Mouse (Mus musculus) gastrocnemius, postnatal 25 days (tissue): ENCODE results near the gene Msl2. TPM values are rescaled to one million over a fixed set of nuclear protein-coding genes. Genes with fewer than 3 reads are reported as not detected.

Experiments
- DNase-seq: peaks from one replicate; pipeline ENCODE4 v3.0.0; 2022
- total RNA-seq, 2 experiments: library from RNA; stranded (reverse); gene quantifications; 1 replicate in 1 of 2; 2 replicates in 1 of 2; pipeline ENCODE4 v1.2.3; 2021

The Msl2 gene
- total RNA-seq, 2 experiments from 2014 or later, result 20.9 to 23.1 TPM

GRCm38 (mm10) chr9:101074332-101075021 is 576 bp downstream of the Msl2 start:
- peak; percentile 92 for DNase-seq

- no peak for DNase-seq
These were observed 1.2 kb downstream of the Msl2 start for GRCm38 (mm10) chr9:101075091-101075581.

- DNase-seq, result no peak
These were observed 1.8 kb downstream of the Msl2 start for GRCm38 (mm10) chr9:101075694-101076093.

- DNase-seq, result no peak
These were observed 2.4 kb downstream of the Msl2 start for GRCm38 (mm10) chr9:101076095-101076875.

GRCm38 (mm10) chr9:101077486-101077885 is 3.6 kb downstream of the Msl2 start:
- DNase-seq, result no peak

- no peak for DNase-seq
These were observed 4.7 kb downstream of the Msl2 start for GRCm38 (mm10) chr9:101078579-101078978.

DNA sequence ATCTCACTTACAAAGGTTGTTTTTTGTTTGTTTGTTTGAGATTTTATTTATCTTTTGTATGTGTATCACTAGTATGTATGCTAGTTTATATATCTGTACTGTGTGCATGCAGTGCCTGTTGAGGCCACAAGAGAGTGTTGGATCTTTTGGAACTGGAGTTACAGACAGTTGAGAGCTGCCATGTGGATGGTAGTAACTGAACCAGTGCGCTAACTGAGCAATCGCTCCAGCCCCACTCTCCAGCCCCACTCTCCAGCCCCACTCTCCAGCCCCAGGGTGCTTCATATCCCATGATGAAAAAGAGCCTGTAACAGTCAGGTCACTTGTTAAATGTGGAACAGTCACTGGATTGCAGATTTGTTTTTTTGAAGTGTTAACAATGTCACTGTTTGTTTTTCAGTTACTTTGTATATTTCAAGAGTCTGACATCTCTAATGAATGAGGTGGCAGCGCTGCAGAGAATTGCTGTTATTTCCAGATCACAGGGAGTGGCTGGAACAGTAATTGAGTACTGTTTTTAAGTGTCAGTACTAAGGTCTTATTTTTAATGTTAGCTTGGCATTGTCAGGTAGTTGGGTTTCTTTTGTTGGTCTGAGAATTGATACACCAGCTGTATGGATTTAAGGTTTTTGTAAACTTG is 6.3 kb downstream of the Msl2 start:
- no peak for DNase-seq

DNA sequence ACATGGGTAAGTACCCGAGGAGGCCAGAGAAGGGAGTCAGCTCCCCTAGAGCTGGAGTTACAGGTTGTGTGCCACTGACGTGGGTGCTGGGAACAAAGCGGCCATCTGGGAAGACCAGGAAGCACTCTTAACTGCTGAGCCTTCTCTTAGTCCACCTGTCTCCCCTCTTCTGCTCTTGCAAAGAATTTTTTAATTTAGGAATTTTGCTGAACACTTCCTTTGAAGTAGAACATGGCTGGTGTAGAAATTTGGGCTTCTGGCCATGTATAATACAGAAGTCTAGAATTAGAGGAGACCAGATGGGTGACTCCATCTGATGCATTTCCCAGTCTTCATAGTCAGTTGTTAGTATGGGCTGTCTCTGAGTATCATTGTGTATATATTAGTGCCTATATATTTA is 9.8 kb downstream of the Msl2 start:
- DNase-seq, result no peak

DNA sequence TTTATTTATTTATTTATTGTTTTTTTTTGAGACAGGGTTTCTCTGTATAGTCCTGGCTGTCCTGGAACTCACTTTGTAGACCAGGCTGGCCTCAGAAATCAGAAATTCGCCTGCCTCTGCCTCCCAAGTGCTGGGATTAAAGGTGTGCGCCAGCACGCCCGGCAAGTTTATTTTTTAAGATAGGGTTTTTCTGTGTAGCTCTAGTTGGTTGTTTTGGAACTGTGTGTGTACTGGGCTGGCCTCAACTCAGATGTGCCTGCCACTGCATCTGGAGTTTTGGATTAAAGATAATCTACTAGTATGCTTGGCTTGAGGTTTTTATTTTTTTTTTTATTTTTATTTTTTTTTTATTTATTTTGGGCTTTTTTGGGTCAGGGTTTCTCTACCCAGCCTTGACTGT is 21.5 kb downstream of the Msl2 start:
- DNase-seq, result no peak

DNA sequence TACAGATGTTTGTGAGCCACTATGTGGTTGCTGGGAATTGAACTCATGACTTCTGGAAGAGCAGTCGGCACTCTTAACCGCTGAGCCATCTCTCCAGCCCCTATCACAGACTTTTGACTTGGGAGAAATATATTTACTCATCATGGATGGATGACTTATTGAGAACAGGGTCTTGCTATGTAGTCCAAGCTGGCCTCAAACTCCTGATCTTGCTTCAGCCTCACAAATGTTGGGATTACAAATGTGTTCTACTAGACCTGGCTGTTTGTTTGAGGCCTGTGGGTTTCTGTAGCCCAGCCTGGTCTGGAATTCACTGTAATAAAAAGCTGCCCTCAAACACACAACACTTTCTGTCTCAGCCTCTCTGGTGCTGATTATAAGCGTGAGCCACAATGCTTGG is 22.6 kb downstream of the Msl2 start:
- DNase-seq, result no peak

DNA sequence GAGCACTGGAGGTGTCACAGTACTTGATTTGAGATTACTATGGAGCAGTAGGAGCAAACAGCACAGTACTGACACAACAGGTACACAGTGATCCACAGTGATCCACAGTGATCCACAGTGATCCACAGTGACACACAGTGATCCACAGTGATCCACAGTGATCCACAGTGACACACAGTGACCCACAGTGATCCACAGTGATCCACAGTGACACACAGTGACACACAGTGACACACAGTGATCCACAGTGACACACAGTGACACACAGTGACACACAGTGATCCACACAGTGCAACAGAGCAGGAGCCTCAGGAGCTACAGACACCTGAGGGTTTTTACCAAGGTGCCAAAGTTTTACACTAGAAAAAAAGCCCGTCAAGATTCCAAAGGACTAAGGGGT is 23.6 kb downstream of the Msl2 start:
- DNase-seq, result no peak

DNA sequence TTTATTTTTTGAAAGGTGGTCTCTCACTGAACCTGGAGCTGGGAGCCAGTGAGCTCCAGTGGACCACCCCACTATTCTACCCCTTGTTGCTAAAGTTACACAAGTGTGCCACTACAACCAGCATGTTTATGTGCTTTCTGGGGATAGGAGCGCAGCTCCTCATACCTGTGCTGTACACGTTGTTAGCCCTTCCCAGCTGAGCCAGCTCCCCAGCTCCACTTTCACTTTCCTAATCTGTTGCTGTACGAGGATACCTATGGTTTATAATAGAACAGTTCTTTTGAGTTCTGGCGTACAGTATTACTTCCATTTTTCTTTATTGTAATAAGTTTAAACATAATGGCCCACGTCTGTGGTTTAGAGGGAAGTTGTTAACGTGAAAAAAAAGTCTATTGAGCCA is 25.5 kb downstream of the Msl2 start:
- DNase-seq, result no peak

DNA sequence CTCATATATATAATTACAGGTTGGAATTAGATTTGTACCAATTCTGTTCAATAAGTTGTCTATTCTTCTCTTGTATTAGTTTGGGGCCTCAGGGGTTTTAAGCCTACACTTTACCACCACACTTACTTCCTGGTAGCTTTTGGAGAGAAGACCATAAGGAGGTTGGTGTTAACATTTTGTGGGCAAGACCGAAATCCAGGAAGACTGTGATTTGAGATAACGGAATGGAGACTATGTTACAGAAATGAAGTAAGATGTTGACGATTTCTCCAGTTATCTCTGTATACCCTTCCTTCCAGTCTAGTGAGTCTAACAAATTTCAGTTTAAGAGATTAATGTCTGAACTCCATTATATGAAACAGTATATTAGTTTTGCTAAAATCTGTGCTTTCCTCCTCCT is 26.3 kb downstream of the Msl2 start:
- DNase-seq, result no peak

GRCm38 (mm10) chr9:101101547-101101946 is 27.6 kb downstream of the Msl2 start:
- DNase-seq, result no peak

GRCm38 (mm10) chr9:101102288-101102687 is 28.4 kb downstream of the Msl2 start:
- no peak for DNase-seq

- DNase-seq, result no peak
These were observed 31.0 kb downstream of the Msl2 start for GRCm38 (mm10) chr9:101104931-101105330.

DNA sequence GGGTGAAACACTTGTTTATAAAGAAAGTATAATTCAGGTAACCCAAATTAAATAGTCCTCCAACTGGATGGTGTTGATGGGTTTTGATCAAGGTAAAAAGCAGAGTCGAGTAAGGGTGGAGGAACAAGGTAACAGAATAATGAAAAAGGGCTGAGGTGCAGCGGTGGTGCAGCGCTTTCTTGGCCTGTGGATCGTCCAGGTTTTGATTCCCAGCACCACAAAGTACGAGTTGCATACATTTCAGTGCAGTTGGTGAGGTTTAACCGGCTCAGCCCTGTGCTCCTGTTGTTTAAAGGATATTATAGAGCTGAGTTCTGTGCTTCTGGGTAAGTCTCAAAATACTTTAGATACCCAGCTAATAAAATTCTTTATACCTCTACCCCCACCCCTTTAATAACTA is 31.8 kb downstream of the Msl2 start:
- DNase-seq, result no peak

DNA sequence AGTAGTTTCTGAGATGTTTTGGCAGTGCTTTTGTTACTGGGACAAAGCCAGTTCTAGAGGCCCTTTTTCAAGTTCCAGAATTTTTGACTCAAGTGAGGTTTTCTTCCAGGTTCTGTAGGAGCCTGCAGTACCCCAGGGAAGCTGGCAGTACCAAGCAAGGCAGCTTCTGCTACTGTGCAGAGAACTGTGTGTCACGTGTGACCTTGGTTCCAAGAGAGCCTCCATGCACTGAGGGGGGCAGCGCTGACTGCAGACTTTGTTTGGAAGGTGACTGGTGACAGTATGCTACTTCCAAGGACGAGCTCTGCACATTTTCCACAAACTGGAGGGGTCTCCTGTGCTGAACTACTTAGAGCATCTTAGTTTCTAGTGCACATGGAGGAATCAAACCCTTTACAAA is 33.5 kb downstream of the Msl2 start:
- DNase-seq, result no peak

DNA sequence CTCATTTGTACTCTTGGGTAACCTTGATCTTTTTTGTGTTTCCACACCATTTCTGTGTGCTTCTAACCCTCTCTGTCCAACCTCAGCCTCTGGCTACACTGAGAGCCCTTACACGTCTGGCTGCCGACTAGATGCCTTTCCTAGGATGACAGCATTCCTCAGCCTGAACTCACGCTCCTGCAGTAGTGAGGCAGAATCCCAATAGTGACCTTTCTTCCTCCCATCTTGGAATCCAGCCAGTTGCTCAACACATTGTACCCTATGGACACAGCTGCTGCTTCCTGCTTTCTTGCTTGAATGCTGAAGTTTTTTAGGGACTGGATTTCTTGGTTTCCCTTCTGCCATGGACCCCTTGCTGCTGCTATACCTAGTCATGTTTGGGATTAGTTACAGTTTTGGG is 36.1 kb downstream of the Msl2 start:
- peak; percentile 10 for DNase-seq

DNA sequence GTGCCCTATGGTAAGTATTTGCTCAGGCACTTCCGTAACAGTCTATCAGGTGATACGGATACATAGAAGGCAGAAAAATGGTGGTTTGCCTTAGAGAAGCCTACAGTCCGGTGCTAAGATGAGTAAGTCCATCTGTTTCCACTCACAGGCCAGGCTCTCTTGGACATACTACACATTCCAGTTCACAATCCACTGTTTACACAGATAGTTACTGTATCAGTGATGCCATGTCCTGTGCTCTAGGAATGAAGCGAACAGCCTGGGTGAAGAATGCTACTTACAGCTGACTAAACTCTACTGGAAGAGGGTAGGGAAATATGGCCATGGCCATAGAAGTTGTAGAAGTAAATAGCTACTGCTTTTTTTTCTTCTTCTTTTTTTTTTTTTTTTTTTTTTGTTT is 39.4 kb downstream of the Msl2 start:
- no peak for DNase-seq

GRCm38 (mm10) chr9:101114182-101114884 is 40.4 kb downstream of the Msl2 start:
- no peak for DNase-seq

- no peak for DNase-seq
These were observed 69.7 kb downstream of the Msl2 start for GRCm38 (mm10) chr9:101143635-101144034.

- DNase-seq, result no peak
These were observed 79.0 kb downstream of the Msl2 start for GRCm38 (mm10) chr9:101152872-101153271.
